Mouse (Mus musculus) C2C12 (cell line): ENCODE results near the gene Marveld1.

Experiments
- CTCF ChIP-seq: IDR thresholded peaks from one replicate; pipeline ENCODE4 v1.5.1; 2011; ENCODE audit not compliant: control insufficient read depth, insufficient read depth, insufficient read length
- MAX ChIP-seq: IDR thresholded peaks from one replicate; pipeline ENCODE4 v1.6.1; 2011; ENCODE audit warnings: mild to moderate bottlenecking, control low read depth

DNA sequence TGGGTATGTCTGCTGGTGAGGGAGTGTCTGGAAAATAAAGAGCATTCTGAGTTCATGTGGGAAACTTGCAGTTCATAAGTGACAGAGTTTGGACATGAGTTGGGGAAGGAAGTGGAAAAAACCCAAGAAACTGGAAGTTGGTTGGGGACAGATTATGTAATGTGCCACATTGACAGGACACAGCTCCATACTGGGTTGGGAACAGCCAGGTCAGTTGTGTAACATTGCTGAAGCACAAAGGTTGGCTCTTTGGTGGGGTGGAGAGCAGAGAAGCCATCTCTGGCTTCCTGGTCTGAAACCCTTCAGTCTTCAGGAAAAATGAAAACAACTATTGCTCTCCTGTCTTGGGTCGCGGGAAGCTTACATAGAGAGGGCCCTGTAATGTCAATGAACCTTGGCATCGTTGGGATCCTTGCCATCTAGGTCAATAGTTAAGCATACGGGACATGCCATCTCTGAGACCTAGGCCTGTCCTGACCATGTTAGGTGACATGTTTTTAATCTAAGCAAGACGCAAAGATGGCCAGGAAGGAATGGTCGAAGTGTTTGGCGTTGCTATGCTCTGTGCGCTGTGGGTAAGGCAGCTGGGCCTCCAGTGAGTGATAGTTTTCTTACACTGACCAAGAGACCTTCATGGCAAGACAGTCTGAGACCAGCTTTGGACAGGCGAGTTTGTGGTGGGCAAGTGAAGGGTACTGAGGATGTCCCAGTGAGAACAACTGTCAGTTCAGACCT, 757 bp upstream of the Marveld1 start:
- TF ChIP-seq MAX (no peak), CTCF (no peak)
